Mouse (Mus musculus) MEL (cell line): ENCODE data around the gene Spdef. TPM values are rescaled to one million over a fixed set of nuclear protein-coding genes. Genes with fewer than 3 reads are reported as not detected.

Experiments
- DNase-seq: peaks from one replicate; pipeline ENCODE4 v3.0.0; 2011; ENCODE audit warnings: low read depth, low spot score
- H3K27ac ChIP-seq: 2 replicates; pipeline ENCODE4 v1.5.1; 2012; ENCODE audit warnings: low read depth, mild to moderate bottlenecking, control low read depth, low read length, moderate library complexity; ENCODE audit not compliant: control insufficient read depth
- H3K27me3 ChIP-seq, 2 experiments: fragments of 150-350 bp in 1 of 2; sonication (generic) in 1 of 2; 2 replicates each; pipeline ENCODE4 v1.6.1; 2012; ENCODE audit warnings: low read length in 2 of 2, mild to moderate bottlenecking in 2 of 2, improper control_type of control experiment in 1 of 2, moderate library complexity in 1 of 2; ENCODE audit not compliant: insufficient read depth in 2 of 2, control insufficient read depth in 1 of 2
- H3K36me3 ChIP-seq, 2 experiments: 2 replicates each; pipeline ENCODE4 v1.6.1; 2012 to 2014; ENCODE audit warnings: low read length in 2 of 2, improper control_type of control experiment in 1 of 2, inconsistent platforms in 1 of 2, mild to moderate bottlenecking in 1 of 2; ENCODE audit not compliant: insufficient read depth in 2 of 2, control insufficient read depth in 1 of 2
- H3K4me1 ChIP-seq, 2 experiments: fragments of 150-350 bp in 1 of 2; sonication (generic) in 1 of 2; 2 replicates each; pipeline ENCODE4 v1.6.1; 2012; ENCODE audit warnings: low read length in 2 of 2, improper control_type of control experiment in 1 of 2, mild to moderate bottlenecking in 1 of 2; ENCODE audit not compliant: insufficient read depth in 2 of 2, control insufficient read depth in 1 of 2
- H3K4me3 ChIP-seq, 2 experiments: fragments of 150-350 bp in 1 of 2; sonication (generic) in 1 of 2; 2 replicates each; pipeline ENCODE4 v1.5.1; 2012; ENCODE audit warnings: low read depth in 2 of 2, low read length in 2 of 2, mild to moderate bottlenecking in 2 of 2, moderate library complexity in 2 of 2, control low read depth in 1 of 2, improper control_type of control experiment in 1 of 2; ENCODE audit not compliant: control insufficient read depth in 1 of 2, insufficient read depth in 1 of 2
- H3K79me2 ChIP-seq: 2 replicates; pipeline ENCODE4 v1.6.1; 2012; ENCODE audit warnings: mild to moderate bottlenecking, low read length, moderate library complexity; ENCODE audit not compliant: control insufficient read depth, poor library complexity, insufficient read depth
- H3K9ac ChIP-seq: 2 replicates; pipeline ENCODE4 v1.6.1; 2012; ENCODE audit warnings: low read depth, mild to moderate bottlenecking, control low read depth, low read length, moderate library complexity; ENCODE audit not compliant: control insufficient read depth, poor library complexity, severe bottlenecking
- H3K9me3 ChIP-seq: fragments of 150-350 bp; sonication (generic); replicated peaks from 2 replicates; pipeline ENCODE4 v1.6.1; 2012; ENCODE audit warnings: mild to moderate bottlenecking, low read length, improper control_type of control experiment, moderate library complexity; ENCODE audit not compliant: insufficient read depth
- BHLHE40 ChIP-seq: IDR thresholded peaks from 2 replicates; pipeline ENCODE4 v1.6.1; 2012; ENCODE audit warnings: low read depth, mild to moderate bottlenecking, inconsistent platforms, low read length, improper control_type of control experiment, borderline replicate concordance
- ELF1 ChIP-seq: IDR thresholded peaks from 2 replicates; pipeline ENCODE4 v1.6.1; 2014; ENCODE audit warnings: low read depth, mild to moderate bottlenecking, inconsistent platforms, low read length, improper control_type of control experiment, moderate library complexity
- GATA1 ChIP-seq: IDR thresholded peaks from 2 replicates; pipeline ENCODE4 v1.6.1; 2011; ENCODE audit warnings: low read depth, low read length, improper control_type of control experiment
- HCFC1 ChIP-seq: IDR thresholded peaks from 2 replicates; pipeline ENCODE4 v1.6.1; 2012; ENCODE audit warnings: low read depth, mild to moderate bottlenecking, inconsistent platforms, low read length, improper control_type of control experiment, moderate library complexity
- KAT2A ChIP-seq: conservative IDR thresholded peaks from 2 replicates; pipeline ENCODE4 v1.6.1; 2012; ENCODE audit warnings: low read depth, low read length, improper control_type of control experiment, inconsistent platforms
- MAFK ChIP-seq: IDR thresholded peaks from 2 replicates; pipeline ENCODE4 v1.6.1; 2011; ENCODE audit warnings: low read depth, mild to moderate bottlenecking, low read length, improper control_type of control experiment, borderline replicate concordance
- MAZ ChIP-seq: IDR thresholded peaks from 2 replicates; pipeline ENCODE4 v1.6.1; 2012; ENCODE audit warnings: low read depth, mild to moderate bottlenecking, inconsistent platforms, low read length, improper control_type of control experiment
- MYB ChIP-seq: IDR thresholded peaks from 2 replicates; pipeline ENCODE4 v1.6.1; 2011; ENCODE audit warnings: mild to moderate bottlenecking, low read depth, low read length, improper control_type of control experiment
- NRF1 ChIP-seq: IDR thresholded peaks from 2 replicates; pipeline ENCODE4 v1.6.1; 2014; ENCODE audit warnings: low read depth, mild to moderate bottlenecking, inconsistent platforms, low read length, improper control_type of control experiment, moderate library complexity; ENCODE audit not compliant: poor library complexity, insufficient read depth, severe bottlenecking
- POLR2A ChIP-seq, 2 experiments: IDR thresholded peaks; 2 replicates each; pipeline ENCODE4 v1.6.1; 2011 to 2012; ENCODE audit warnings: low read length in 2 of 2, mild to moderate bottlenecking in 2 of 2, control low read depth in 1 of 2, improper control_type of control experiment in 1 of 2, low read depth in 1 of 2, moderate library complexity in 1 of 2; ENCODE audit not compliant: control insufficient read depth in 1 of 2, insufficient read depth in 1 of 2, poor library complexity in 1 of 2
- POLR2AphosphoS5 ChIP-seq: IDR thresholded peaks from 2 replicates; pipeline ENCODE4 v1.6.1; 2012; ENCODE audit warnings: low read depth, borderline replicate concordance, mild to moderate bottlenecking, inconsistent platforms, low read length, moderate library complexity, mixed read lengths
- RAD21 ChIP-seq: IDR thresholded peaks from 2 replicates; pipeline ENCODE4 v1.6.1; 2011; ENCODE audit warnings: mild to moderate bottlenecking, low read depth, low read length, improper control_type of control experiment
- SIN3A ChIP-seq: IDR thresholded peaks from 2 replicates; pipeline ENCODE4 v1.6.1; 2012; ENCODE audit warnings: low read length, improper control_type of control experiment, inconsistent platforms
- SMC3 ChIP-seq: IDR thresholded peaks from 2 replicates; pipeline ENCODE4 v1.6.1; 2011; ENCODE audit warnings: low read depth, low read length, improper control_type of control experiment
- UBTF ChIP-seq: IDR thresholded peaks from 2 replicates; pipeline ENCODE4 v1.6.1; 2012; ENCODE audit warnings: low read depth, mild to moderate bottlenecking, inconsistent platforms, low read length, improper control_type of control experiment, moderate library complexity, borderline replicate concordance; ENCODE audit not compliant: insufficient read depth
- USF2 ChIP-seq, 2 experiments: IDR thresholded peaks; 2 replicates each; pipeline ENCODE4 v1.6.1; 2011 to 2012; ENCODE audit warnings: improper control_type of control experiment in 2 of 2, low read length in 2 of 2, borderline replicate concordance in 1 of 2, inconsistent platforms in 1 of 2, low read depth in 1 of 2, mild to moderate bottlenecking in 1 of 2; ENCODE audit not compliant: insufficient read depth in 1 of 2
- polyA plus RNA-seq, 2 experiments: library from polyadenylated mRNA; stranded (reverse) in 1 of 2; unstranded in 1 of 2; fragments of >175 nt in 1 of 2; fragments of >200 nt in 1 of 2; gene quantifications; 2 replicates each; pipeline versions ENCODE4 v1.2.1 to v1.2.4; 2012; ENCODE audit warnings: low replicate concordance in 2 of 2, low read depth in 1 of 2; ENCODE audit not compliant: insufficient read length in 2 of 2, insufficient read depth in 1 of 2, missing spikeins in 1 of 2
- total RNA-seq: library from RNA; depleted of rRNA; stranded (reverse); fragments of 300-350 nt; gene quantifications from 2 replicates; pipeline ENCODE4 v1.2.3, GENCODE M21; 2012

The Spdef gene
- total and polyA plus RNA-seq, 3 experiments: 0.11 TPM; not detected in 2

DNA sequence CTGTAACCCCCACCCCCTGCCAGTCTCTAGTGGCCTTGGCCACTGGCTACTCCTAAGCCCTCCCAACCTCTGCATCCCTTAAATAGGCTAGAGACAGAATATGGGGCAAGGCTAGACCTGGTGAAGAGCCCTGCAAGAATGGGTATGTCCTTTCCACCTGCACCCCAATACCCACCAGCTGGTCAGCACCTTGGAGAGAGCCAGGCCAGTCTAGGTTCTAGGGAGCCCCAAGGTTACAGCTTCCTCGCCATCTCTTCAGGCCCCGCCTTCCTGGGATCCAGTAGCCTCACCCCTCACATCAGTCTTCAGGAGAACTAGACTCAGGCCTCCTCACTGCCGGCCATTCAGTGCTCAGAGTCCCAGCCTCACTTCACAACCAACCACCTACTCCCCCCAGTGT, 4.4 kb downstream of the Spdef start:
- TF ChIP-seq POLR2A (IDR thresholded peaks at IDR 0.05; ENCODE audit: control insufficient read depth in 1 of 2, insufficient read depth in 1 of 2, low read depth in 1 of 2, low read length in 2 of 2, poor library complexity in 1 of 2): no peak
- no peak for TF ChIP-seq BHLHE40
- no peak for TF ChIP-seq GATA1
- TF ChIP-seq UBTF: no peak
- TF ChIP-seq USF2 (IDR thresholded peaks at IDR 0.05; ENCODE audit: borderline replicate concordance in 1 of 2, insufficient read depth in 1 of 2, low read depth in 1 of 2, low read length in 2 of 2): no peak
- TF ChIP-seq KAT2A: no peak
- TF ChIP-seq POLR2AphosphoS5: no peak
- no peak for TF ChIP-seq MYB
- 0 out of 2 replicates have a peak, but pooled peaks have one; percentile 17 for TF ChIP-seq SMC3
- no peak for TF ChIP-seq NRF1
- TF ChIP-seq RAD21: no peak
- TF ChIP-seq SIN3A: peak; percentile 43; the same call in 1 of the 2 replicates
- Histone ChIP-seq H3K4me3 (no peak overlapping the region), H3K27ac (no peak overlapping the region), H3K79me2 (no peaks in the 10 kb centered on the region), H3K9me3 (no peaks in the 10 kb centered on the region), H3K4me1 (no peaks in the 10 kb centered on the region), H3K27me3 (no peaks in the 10 kb centered on the region; a peak in 1 of 4 replicates), H3K36me3 (no peaks in the 10 kb centered on the region), H3K9ac (no peak overlapping the region)
- DNase-seq: peak; percentile 53

DNA sequence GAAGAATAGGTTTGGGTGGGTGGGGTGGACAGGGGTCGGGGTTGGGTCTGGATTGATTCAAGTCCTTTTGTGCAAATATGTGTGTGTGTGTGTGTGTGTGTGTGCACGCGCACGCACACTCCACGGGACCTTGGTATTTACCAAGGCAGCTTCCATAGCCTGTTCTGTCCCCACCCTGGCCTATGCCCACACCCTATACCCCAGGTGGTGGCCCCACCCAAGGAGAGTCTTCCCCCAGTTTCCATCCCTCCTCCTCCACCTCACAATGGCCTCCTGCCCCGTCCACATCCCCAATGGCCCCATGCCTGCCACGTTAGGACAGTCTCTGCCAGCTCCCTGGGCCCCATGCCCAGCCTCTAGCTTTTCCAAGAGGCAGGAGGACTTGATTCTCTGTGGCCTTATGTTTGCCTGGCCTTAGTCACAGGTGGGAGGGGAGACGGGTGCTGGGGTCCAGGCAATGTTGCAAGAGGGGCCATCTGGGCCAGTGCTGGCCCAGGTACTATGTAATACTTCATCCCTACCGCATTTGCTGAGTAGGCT, 7.6 kb downstream of the Spdef start:
- Histone ChIP-seq H3K4me3 (no peak overlapping the region), H3K79me2 (no peaks in the 10 kb centered on the region), H3K27ac (no peak overlapping the region), H3K9ac (no peak overlapping the region), H3K4me1 (0 out of 4 replicates have a peak, but pooled peaks cover 0 to 2% of the 10 kb centered on the region in 2 experiments), H3K27me3 (no peaks in the 10 kb centered on the region; a peak in 1 of 4 replicates), H3K9me3 (no peaks in the 10 kb centered on the region), H3K36me3 (no peaks in the 10 kb centered on the region)
- TF ChIP-seq GATA1 (no peak), ELF1 (no peak), MAFK (no peak), MAZ (no peak), HCFC1 (no peak)
- DNase-seq: no peak
